Comparison of ENCODE assay signal across 13 mouse cellular contexts in the genomic region with DNA sequence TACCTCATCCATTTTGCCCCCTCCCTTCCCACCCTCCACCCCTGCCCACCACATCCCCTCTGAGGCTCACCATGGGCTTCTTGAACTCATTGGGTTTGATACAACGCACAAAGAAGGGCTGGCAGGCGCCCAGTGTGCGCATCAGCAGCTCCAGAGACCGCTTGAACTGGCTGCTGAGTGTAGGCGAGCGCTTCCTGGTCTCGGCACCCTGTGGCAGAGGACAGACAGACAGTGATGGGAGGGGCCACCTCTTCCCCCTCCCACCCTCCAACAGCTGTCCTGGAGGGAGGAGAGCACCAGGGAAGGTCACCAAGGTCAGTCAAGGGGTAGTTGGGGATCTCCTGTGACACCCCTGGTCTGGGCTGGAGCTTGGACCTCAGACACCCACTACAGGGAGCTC. TPM values are rescaled to one million over a fixed set of nuclear protein-coding genes. Genes with fewer than 3 reads are reported as not detected.
A peak's percentile ranks its signal among the peaks of the same experiment; 100 is the strongest.
DNase-seq lines count a peak whose midpoint lies in the region; ATAC-seq lines count a peak whose summit lies in the region.
"Had no signal": no experiment of that assay in that cellular context is flagged by ENCODE, and none has a peak within 500 bp of the region (broad histone marks: within the 10 kb centered on the region; RNA-seq: fewer than 3 reads in every experiment).

No protein-coding gene starts in this region.

- H3K9me3 ChIP-seq in kidney, embryonic 14.5 days (ENCODE audit: control insufficient read depth, low read length), result no peaks in the 10 kb centered on the region
- no peaks in the 10 kb centered on the region for H3K9me3 ChIP-seq in liver, embryonic 13.5 days (replicated peaks)
- no peaks in the 10 kb centered on the region for H3K9me3 ChIP-seq in hindbrain, embryonic 14.5 days (ENCODE audit: control insufficient read depth, low read length)

- H3K27me3 ChIP-seq in kidney, embryonic 14.5 days (ENCODE audit: control insufficient read depth, insufficient read depth, low read length), result no peaks in the 10 kb centered on the region
- H3K27me3 ChIP-seq in liver, embryonic 13.5 days, result no peaks in the 10 kb centered on the region
- H3K27me3 ChIP-seq in hindbrain, embryonic 14.5 days (ENCODE audit: control insufficient read depth, insufficient read depth, low read length), result no peaks in the 10 kb centered on the region

- H3K4me2 ChIP-seq in kidney, embryonic 14.5 days (replicated peaks; ENCODE audit: low read depth, low read length), result no peak overlapping the region
- H3K4me2 ChIP-seq in liver, embryonic 13.5 days, result peak overlapping the region; percentile 38
- no peak overlapping the region for H3K4me2 ChIP-seq in hindbrain, embryonic 14.5 days (replicated peaks)

- no peak overlapping the region for H3K9ac ChIP-seq in kidney, embryonic 14.5 days (ENCODE audit: low read depth, low read length)
- H3K9ac ChIP-seq in liver, embryonic 13.5 days, result no peak overlapping the region
- H3K9ac ChIP-seq in hindbrain, embryonic 14.5 days, result no peak overlapping the region

- no peak overlapping the region; the same call in 1 of the 2 replicates for H3K27ac ChIP-seq in kidney, embryonic 14.5 days (ENCODE audit: low read depth, low read length)
- peak overlapping the region; percentile 5; the same call in 1 of the 2 replicates for H3K27ac ChIP-seq in liver, embryonic 13.5 days
- no peak overlapping the region for H3K27ac ChIP-seq in hindbrain, embryonic 14.5 days
- H3K27ac ChIP-seq: hindbrain, postnatal 0 days had no signal

- ATAC-seq in kidney, embryonic 14.5 days (ENCODE audit: low FRiP score, low TSS enrichment), result no peak
- peak; percentile 45 for ATAC-seq in granulocyte monocyte progenitor cell, adult 5-6 weeks (replicated peaks; ENCODE audit: poor library complexity, severe bottlenecking)
- peak; percentile 17; the same call in 1 of the 2 replicates for ATAC-seq in liver, embryonic 13.5 days (ENCODE audit: low read depth)
- peak; percentile 49 for ATAC-seq in megakaryocyte, adult 5-6 weeks (ENCODE audit: poor library complexity, severe bottlenecking)
- no peak for ATAC-seq in hindbrain, embryonic 14.5 days (ENCODE audit: low FRiP score)
- ATAC-seq: forebrain, embryonic 14.5 days; hindbrain, postnatal 0 days had no signal

- H3K4me1 ChIP-seq in kidney, embryonic 14.5 days (ENCODE audit: control insufficient read depth, insufficient read depth, low read length), result 0 out of 2 replicates have a peak, but pooled peaks cover 5% of the 10 kb centered on the region
- peaks cover 20% of the 10 kb centered on the region; the same call in 1 of the 2 replicates for H3K4me1 ChIP-seq in liver, embryonic 13.5 days (replicated peaks)
- peaks cover 6% of the 10 kb centered on the region; the same call in 1 of the 2 replicates for H3K4me1 ChIP-seq in hindbrain, embryonic 14.5 days (replicated peaks; ENCODE audit: control insufficient read depth, insufficient read depth, low read length)

- no peaks in the 10 kb centered on the region for H3K36me3 ChIP-seq in kidney, embryonic 14.5 days (ENCODE audit: control insufficient read depth, insufficient read depth, low read length)
- peaks cover 12% of the 10 kb centered on the region; the same call in 1 of the 2 replicates for H3K36me3 ChIP-seq in liver, embryonic 13.5 days
- peaks cover 5% of the 10 kb centered on the region for H3K36me3 ChIP-seq in hindbrain, embryonic 14.5 days (replicated peaks; ENCODE audit: control insufficient read depth, insufficient read depth)

- H3K4me3 ChIP-seq in kidney, embryonic 14.5 days (ENCODE audit: low read length), result no peak overlapping the region
- H3K4me3 ChIP-seq in liver, embryonic 13.5 days (replicated peaks), result peak overlapping the region; percentile 34
- H3K4me3 ChIP-seq in hindbrain, embryonic 14.5 days (replicated peaks; ENCODE audit: low read length), result no peak overlapping the region
- H3K4me3 ChIP-seq: myocyte had no signal

- peak; percentile 36 for DNase-seq in kidney, postnatal 10 days
- DNase-seq in liver, embryonic 13.5 days, result no peak
- DNase-seq in embryo, embryonic 10.5 days (ENCODE audit: low spot score), result no peak
- no peak for DNase-seq in hindbrain, embryonic 14.5 days (ENCODE audit: low spot score)
- DNase-seq in gastrocnemius, adult 8-10 months (ENCODE audit: low spot score in 2 of 2), result no peak
- DNase-seq: adrenal gland, postnatal 25 days; cerebellum, postnatal 36 days had no signal

- WGBS in kidney, embryonic 14.5 days, result 72% methylated on average over 7 of the region's 7 CpGs
- WGBS in liver, embryonic 13.5 days (ENCODE audit: insufficient replicate concordance), result 15% methylated on average over 7 of the region's 7 CpGs
- 70% methylated on average over 7 of the region's 7 CpGs for WGBS in hindbrain, embryonic 14.5 days

RNA-seq across cellular contexts. Expression of a gene that starts 34.0 kb away (rescaled TPM):
- polyA plus RNA-seq in kidney, embryonic 14.5 days (2014; fragmentation: Nextera tagmentation; extraction: Ambion mirVana), result 7.9 and 15.4 TPM in 2 replicates
- 34.8 and 43.7 TPM in 2 replicates for total RNA-seq in granulocyte monocyte progenitor cell, adult 5-6 weeks (2014; fragmentation: Nextera tagmentation)
- 22.0 and 26.2 TPM in 2 replicates for total RNA-seq in granulocyte monocyte progenitor cell, adult 5-6 weeks (2017)
- 8.0 and 8.3 TPM in 2 replicates for polyA plus RNA-seq in liver, embryonic 13.5 days (2015; fragmentation: Nextera tagmentation; extraction: Ambion mirVana)
- total RNA-seq in megakaryocyte, adult 5-6 weeks (2015), result 7.3 and 8.4 TPM in 2 replicates
- 12.7 and 13.9 TPM in 2 replicates for total RNA-seq in megakaryocyte, adult 5-6 weeks (2017)
- polyA plus RNA-seq in hindbrain, embryonic 14.5 days (2014; fragmentation: Nextera tagmentation; extraction: Ambion mirVana), result 20.0 and 24.3 TPM in 2 replicates
- total RNA-seq in gastrocnemius, adult 8-10 months (2022), result 1 to 10 TPM; 1.3 to 2.9 (median 2.2) TPM

RNA-seq across cellular contexts. Expression of a gene that starts 60.0 kb away (rescaled TPM):
- 0.20 and 0.51 TPM in 2 replicates for polyA plus RNA-seq in kidney, embryonic 14.5 days (2014; fragmentation: Nextera tagmentation; extraction: Ambion mirVana)
- total RNA-seq in granulocyte monocyte progenitor cell, adult 5-6 weeks (2014; fragmentation: Nextera tagmentation), result 0.32 and 0.64 TPM in 2 replicates
- total RNA-seq in granulocyte monocyte progenitor cell, adult 5-6 weeks (2017), result 0.31 TPM in 1 of 2 replicates, not detected in the other
- 0.50 and 0.76 TPM in 2 replicates for polyA plus RNA-seq in liver, embryonic 13.5 days (2015; fragmentation: Nextera tagmentation; extraction: Ambion mirVana)
- total RNA-seq in megakaryocyte, adult 5-6 weeks (2015), result not detected in 2 replicates
- total RNA-seq in megakaryocyte, adult 5-6 weeks (2017), result not detected in 2 replicates
- 0.31 and 0.32 TPM in 2 replicates for polyA plus RNA-seq in hindbrain, embryonic 14.5 days (2014; fragmentation: Nextera tagmentation; extraction: Ambion mirVana)
- not detected for total RNA-seq in gastrocnemius, adult 8-10 months (2022)

Comparison
In these comparisons a context has a peak if more than half of its experiments do, and no peak if none do; other contexts are left out.
1. ATAC-seq: peak in granulocyte monocyte progenitor cell, adult 5-6 weeks (single experiment), liver, embryonic 13.5 days (single experiment) and megakaryocyte, adult 5-6 weeks (single experiment); none in kidney, embryonic 14.5 days (single experiment) and hindbrain, embryonic 14.5 days (single experiment).